Comparison of ENCODE assay signal across 10 mouse cellular contexts in genomic region chr2:93784721-93785431, GRCm38 (mm10). TPM values are rescaled to one million over a fixed set of nuclear protein-coding genes. Genes with fewer than 3 reads are reported as not detected.
A peak's percentile ranks its signal among the peaks of the same experiment; 100 is the strongest.
DNase-seq lines count a peak whose midpoint lies in the region; ATAC-seq and TF ChIP-seq lines count a peak whose summit lies in the region.
"Had no signal": no experiment of that assay in that cellular context is flagged by ENCODE, and none has a peak within 500 bp of the region (broad histone marks: within the 10 kb centered on the region; RNA-seq: fewer than 3 reads in every experiment).

No protein-coding gene starts in this region.

- TF ChIP-seq POLR2A in cerebellum, adult 2 months (IDR thresholded peaks at IDR 0.05; ENCODE audit: borderline replicate concordance, insufficient read depth, low read length), result no peak

- H3K9ac ChIP-seq in midbrain, postnatal 0 days (replicated peaks; ENCODE audit: low read length, poor library complexity, severe bottlenecking), result no peak overlapping the region
- H3K9ac ChIP-seq: embryonic facial prominence, embryonic 12.5 days had no signal

- 52% methylated on average over 12 of the region's 12 CpGs for WGBS in cerebellum, adult 2 months
- 12% methylated on average over 12 of the region's 12 CpGs for WGBS in hindbrain, embryonic 10.5 days
- 15% methylated on average over 12 of the region's 12 CpGs for WGBS in midbrain, postnatal 0 days

- no peak for DNase-seq in frontal cortex, postnatal 25 days (ENCODE audit: low spot score in 2 of 2)
- DNase-seq in cerebellum, adult 2 months, result peak; percentile 62 to 77
- DNase-seq in hindbrain, embryonic 10.5 days (ENCODE audit: low spot score), result peak; percentile 53
- peak; percentile 41 for DNase-seq in midbrain, postnatal 0 days (ENCODE audit: low spot score)
- no peak for DNase-seq in gastrocnemius, postnatal 25 days
- no peak for DNase-seq in ovary, postnatal 10 days (ENCODE audit: low spot score)
- no peak for DNase-seq in thymus, postnatal 4 days
- DNase-seq: liver had no signal

- H3K36me3 ChIP-seq in hindbrain, embryonic 10.5 days, result peaks cover 28% of the 10 kb centered on the region
- H3K36me3 ChIP-seq in midbrain, postnatal 0 days (ENCODE audit: insufficient read depth, low read length), result peaks cover 18% of the 10 kb centered on the region

- H3K4me3 ChIP-seq in cerebellum, adult 2 months (replicated peaks; ENCODE audit: insufficient read depth, low read depth, low read length), result no peak overlapping the region
- H3K4me3 ChIP-seq in hindbrain, embryonic 10.5 days, result no peak overlapping the region
- no peak overlapping the region for H3K4me3 ChIP-seq in midbrain, postnatal 0 days (ENCODE audit: low read depth, low read length)
- H3K4me3 ChIP-seq: embryonic facial prominence, embryonic 12.5 days had no signal

- no peak for TF ChIP-seq CTCF in cerebellum, adult 2 months (IDR thresholded peaks at IDR 0.05; ENCODE audit: borderline replicate concordance, insufficient read depth, low read depth, low read length)
- no peak for TF ChIP-seq CTCF in midbrain, postnatal 0 days (IDR thresholded peaks at IDR 0.05)

- peaks cover 61% of the 10 kb centered on the region for H3K4me1 ChIP-seq in cerebellum, adult 2 months (ENCODE audit: control insufficient read depth, insufficient read depth, low read length)
- peaks cover 43% of the 10 kb centered on the region for H3K4me1 ChIP-seq in hindbrain, embryonic 10.5 days (replicated peaks)
- peaks cover 2% of the 10 kb centered on the region; the same call in 1 of the 2 replicates for H3K4me1 ChIP-seq in midbrain, postnatal 0 days (ENCODE audit: insufficient read depth, low read length)

- peak overlapping the region; percentile 13; the same call in 1 of the 2 replicates for H3K27ac ChIP-seq in cerebellum, adult 2 months (ENCODE audit: insufficient read depth, low read length)
- peak overlapping the region; percentile 76 for H3K27ac ChIP-seq in hindbrain, embryonic 10.5 days
- no peak overlapping the region for H3K27ac ChIP-seq in midbrain, postnatal 0 days (ENCODE audit: low read depth, low read length)
- H3K27ac ChIP-seq: embryonic facial prominence, embryonic 12.5 days had no signal

- H3K4me2 ChIP-seq in midbrain, postnatal 0 days (ENCODE audit: low read depth, low read length, poor library complexity, severe bottlenecking), result no peak overlapping the region
- H3K4me2 ChIP-seq: embryonic facial prominence, embryonic 12.5 days had no signal

- no peaks in the 10 kb centered on the region for H3K9me3 ChIP-seq in hindbrain, embryonic 10.5 days
- no peaks in the 10 kb centered on the region for H3K9me3 ChIP-seq in midbrain, postnatal 0 days (ENCODE audit: low read length)
- H3K9me3 ChIP-seq: embryonic facial prominence, embryonic 12.5 days had no signal

- H3K27me3 ChIP-seq in cerebellum, adult 2 months (ENCODE audit: control insufficient read depth, insufficient read depth, low read length), result no peaks in the 10 kb centered on the region
- H3K27me3 ChIP-seq in hindbrain, embryonic 10.5 days (ENCODE audit: insufficient read depth, poor library complexity, severe bottlenecking), result no peaks in the 10 kb centered on the region
- no peaks in the 10 kb centered on the region for H3K27me3 ChIP-seq in midbrain, postnatal 0 days (ENCODE audit: insufficient read depth, low read length)
- H3K27me3 ChIP-seq: embryonic facial prominence, embryonic 12.5 days had no signal

- ATAC-seq in frontal cortex, adult (ENCODE audit: low TSS enrichment), result peak; percentile 66
- ATAC-seq in midbrain, postnatal 0 days (ENCODE audit: low FRiP score), result peak; percentile 34; the same call in 1 of the 2 replicates

RNA-seq across cellular contexts. Expression of gene Ext2, which starts 37.5 kb away (rescaled TPM):
- 40.1 and 42.3 TPM in 2 replicates for polyA plus RNA-seq in cerebellum, adult 2 months (2012; rRNA removed)
- 69.5 and 77.1 TPM in 2 replicates for polyA plus RNA-seq in hindbrain, embryonic 10.5 days (2016; fragmentation: Nextera tagmentation; extraction: Ambion mirVana)
- 42.7 and 57.2 TPM in 2 replicates for total RNA-seq in midbrain, postnatal 0 days (2014; rRNA removed)
- polyA plus RNA-seq in midbrain, postnatal 0 days (2015; fragmentation: Nextera tagmentation; extraction: Ambion mirVana), result 74.1 and 74.7 TPM in 2 replicates
- 10 to 100 TPM; 30.7 to 34.6 TPM for total RNA-seq in gastrocnemius, postnatal 25 days (2021)

Comparison
In these comparisons a context has a peak if more than half of its experiments do, and no peak if none do; other contexts are left out.
1. DNase-seq: peak in cerebellum, adult 2 months (2 of 2), hindbrain, embryonic 10.5 days (single experiment) and midbrain, postnatal 0 days (single experiment); none in frontal cortex, postnatal 25 days (0 of 2), gastrocnemius, postnatal 25 days (single experiment), ovary, postnatal 10 days (single experiment) and thymus, postnatal 4 days (single experiment).